Mouse (Mus musculus): Measurements from ENCODE around the gene Pdxk. TPM values are rescaled to one million over a fixed set of nuclear protein-coding genes. Genes with fewer than 3 reads are reported as not detected.

The Pdxk gene
- polyA plus RNA-seq, 1 experiment from 2014 or later: 24.0 TPM

DNA sequence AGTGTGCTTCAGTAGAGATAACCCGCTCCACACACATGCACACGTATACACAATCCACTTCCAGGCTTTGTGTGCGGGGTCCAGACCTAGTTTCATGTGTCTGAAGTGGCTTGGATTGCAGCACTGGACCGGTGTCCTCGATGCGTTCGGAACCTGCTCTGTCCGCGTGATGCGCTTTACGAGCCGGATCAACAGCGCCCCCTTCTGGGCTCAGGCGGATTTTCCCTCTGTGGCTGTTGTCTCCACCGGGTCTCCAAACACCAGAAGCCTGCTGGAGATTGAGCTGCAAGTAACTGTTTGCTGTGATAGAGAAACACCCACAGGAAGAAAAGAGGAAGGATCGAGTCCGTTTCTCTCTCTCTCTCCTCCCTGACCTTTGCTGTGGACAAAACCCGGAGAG, 72.7 kb downstream of the Pdxk start:
- no peaks in the 10 kb centered on the region for H3K27me3 ChIP-seq (ENCODE audit: insufficient read depth, low read length)
- peak; percentile 93 for TF ChIP-seq CTCF (IDR thresholded peaks at IDR 0.05; ENCODE audit: low read depth)
- H3K36me3 ChIP-seq (ENCODE audit: insufficient read depth, low read length): no peaks in the 10 kb centered on the region
- no peaks in the 10 kb centered on the region for H3K9me3 ChIP-seq (replicated peaks; ENCODE audit: low read length)
- H3K9ac ChIP-seq (ENCODE audit: low read depth, low read length): 0 out of 2 replicates have a peak overlapping the region, but pooled peaks have one; percentile 3
- DNase-seq (ENCODE audit: low spot score) (peak; percentile 79), ATAC-seq (replicated peaks; ENCODE audit: low FRiP score, low read depth) (peak; percentile 55)
- no peak overlapping the region; the same call in 1 of the 2 replicates for H3K4me2 ChIP-seq (ENCODE audit: low read length)
- H3K4me3 ChIP-seq (replicated peaks; ENCODE audit: low read depth, low read length): no peak overlapping the region
- 0 out of 2 replicates have a peak, but pooled peaks cover 4% of the 10 kb centered on the region for H3K4me1 ChIP-seq (replicated peaks; ENCODE audit: insufficient read depth, low read length)
- no peak overlapping the region for H3K27ac ChIP-seq
- WGBS: 3% methylated on average over 18 of the region's 18 CpGs

DNA sequence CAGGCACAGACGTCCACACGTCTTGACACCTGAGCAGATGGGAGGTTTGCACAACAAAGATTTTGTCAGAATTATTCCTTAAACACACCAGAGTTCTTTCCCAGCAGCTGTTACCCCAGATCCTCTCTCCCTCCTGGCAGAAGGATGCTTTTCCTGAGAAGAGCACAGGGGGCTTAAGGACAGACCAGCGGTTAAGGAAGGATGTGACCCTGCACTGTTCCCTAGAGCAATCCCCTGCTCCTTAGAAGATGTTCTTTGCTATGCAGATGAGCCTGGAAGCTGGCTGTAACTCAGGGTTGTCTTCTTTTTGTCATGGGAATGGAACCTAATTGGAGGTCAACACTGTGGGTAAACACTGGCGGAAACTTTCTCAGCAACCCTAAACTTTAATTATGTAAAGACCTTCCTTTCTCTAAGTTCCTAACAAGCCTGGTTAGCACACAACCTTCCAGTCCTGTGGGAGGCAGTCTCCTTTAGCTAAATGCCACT, 73.7 kb downstream of the Pdxk start:
- TF ChIP-seq CTCF (IDR thresholded peaks at IDR 0.05; ENCODE audit: low read depth): no peak
- no peak overlapping the region for H3K4me2 ChIP-seq (ENCODE audit: low read length)
- ATAC-seq (replicated peaks; ENCODE audit: low FRiP score, low read depth) (no peak), DNase-seq (ENCODE audit: low spot score) (no peak)
- 23% methylated on average over 4 of the region's 4 CpGs for WGBS
- no peak overlapping the region for H3K4me3 ChIP-seq (replicated peaks; ENCODE audit: low read depth, low read length)
- no peak overlapping the region for H3K9ac ChIP-seq (ENCODE audit: low read depth, low read length)
- no peak overlapping the region for H3K27ac ChIP-seq
- H3K27me3 ChIP-seq (ENCODE audit: insufficient read depth, low read length): no peaks in the 10 kb centered on the region
- H3K4me1 ChIP-seq (replicated peaks; ENCODE audit: insufficient read depth, low read length): 0 out of 2 replicates have a peak, but pooled peaks cover 4% of the 10 kb centered on the region
- no peaks in the 10 kb centered on the region for H3K9me3 ChIP-seq (replicated peaks; ENCODE audit: low read length)
- H3K36me3 ChIP-seq (ENCODE audit: insufficient read depth, low read length): no peaks in the 10 kb centered on the region

DNA sequence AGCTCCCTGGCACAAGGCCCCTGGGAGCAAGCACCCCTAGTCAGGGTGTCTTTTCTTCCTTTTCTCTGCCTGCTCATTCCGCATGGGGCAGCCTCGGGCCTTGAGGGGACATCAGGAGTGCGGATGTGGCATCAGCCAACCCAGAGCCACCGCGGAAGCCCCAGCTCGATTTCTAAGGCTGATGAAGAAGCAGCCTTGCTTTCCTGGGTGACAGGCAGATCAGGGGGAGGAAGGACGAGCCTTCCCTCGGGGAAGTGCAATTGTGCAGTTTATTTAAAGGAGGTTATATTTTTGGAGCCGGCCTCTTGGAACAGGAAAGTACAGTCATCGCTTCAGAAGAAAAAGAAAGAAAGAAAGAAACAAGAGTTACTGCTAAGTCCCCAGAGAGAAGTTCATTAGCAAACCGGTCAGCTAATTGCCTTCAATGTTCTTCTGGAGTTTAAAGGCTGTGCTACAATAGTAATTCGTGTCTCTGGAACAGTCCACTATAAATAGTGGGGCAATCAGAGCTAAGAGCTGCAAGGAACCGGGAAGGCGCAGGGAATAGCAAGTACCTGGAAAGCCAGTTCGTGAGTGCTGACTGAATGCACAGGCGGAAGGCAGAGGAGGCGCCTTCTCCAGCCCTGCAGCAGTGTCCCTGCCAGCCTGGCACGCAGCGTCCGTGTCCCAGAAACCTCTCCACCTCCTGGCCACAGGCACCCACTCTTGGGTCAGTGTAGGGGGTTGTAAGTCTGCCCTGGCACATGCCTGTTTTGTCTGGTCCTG, 76.4 kb downstream of the Pdxk start:
- H3K27ac ChIP-seq: no peak overlapping the region
- ATAC-seq (replicated peaks; ENCODE audit: low FRiP score, low read depth) (no peak), DNase-seq (ENCODE audit: low spot score) (no peak)
- 0 out of 2 replicates have a peak, but pooled peaks cover 4% of the 10 kb centered on the region for H3K4me1 ChIP-seq (replicated peaks; ENCODE audit: insufficient read depth, low read length)
- no peak for TF ChIP-seq CTCF (IDR thresholded peaks at IDR 0.05; ENCODE audit: low read depth)
- H3K9ac ChIP-seq (ENCODE audit: low read depth, low read length): no peak overlapping the region
- peak overlapping the region; percentile 28; the same call in 1 of the 2 replicates for H3K4me2 ChIP-seq (ENCODE audit: low read length)
- no peaks in the 10 kb centered on the region for H3K36me3 ChIP-seq (ENCODE audit: insufficient read depth, low read length)
- H3K27me3 ChIP-seq (ENCODE audit: insufficient read depth, low read length): no peaks in the 10 kb centered on the region
- no peaks in the 10 kb centered on the region for H3K9me3 ChIP-seq (replicated peaks; ENCODE audit: low read length)
- 38% methylated on average over 20 of the region's 20 CpGs for WGBS
- H3K4me3 ChIP-seq (replicated peaks; ENCODE audit: low read depth, low read length): no peak overlapping the region

Small RNA genes lying within 50 kb of the gene (microRNA-seq; reads per million reads assigned to microRNA genes)
- gene Mir6410: not detected
- gene Mir6907: 0.60 reads per million
- 0.60 reads per million for gene Mir6908

Other genes starting within 250 kb of the Pdxk start
- gene Trappc10, start 220.3 kb downstream of the Pdxk start, polyA plus RNA-seq (2015; fragmentation: Nextera tagmentation; extraction: Ambion mirVana): 17.9 and 21.9 TPM in 2 replicates
- 140 and 144 TPM in 2 replicates for gene Agpat3, start 112.5 kb downstream of the Pdxk start, polyA plus RNA-seq (2015; fragmentation: Nextera tagmentation; extraction: Ambion mirVana)
- 232 and 262 TPM in 2 replicates for gene Rrp1, start 51.9 kb downstream of the Pdxk start, polyA plus RNA-seq (2015; fragmentation: Nextera tagmentation; extraction: Ambion mirVana)
- 402 and 433 TPM in 2 replicates for gene Cstb, start 39.3 kb downstream of the Pdxk start, polyA plus RNA-seq (2015; fragmentation: Nextera tagmentation; extraction: Ambion mirVana)
- not detected in 2 replicates for gene Olfr1358, start 52.5 kb upstream of the Pdxk start, polyA plus RNA-seq (2015; fragmentation: Nextera tagmentation; extraction: Ambion mirVana)
- gene Ilvbl, start 109.4 kb upstream of the Pdxk start, polyA plus RNA-seq (2015; fragmentation: Nextera tagmentation; extraction: Ambion mirVana): 57.4 and 60.9 TPM in 2 replicates
- 12.8 and 13.8 TPM in 2 replicates for gene Syde1, start 127.0 kb upstream of the Pdxk start, polyA plus RNA-seq (2015; fragmentation: Nextera tagmentation; extraction: Ambion mirVana)
- gene Olfr1357, start 153.1 kb upstream of the Pdxk start, polyA plus RNA-seq (2015; fragmentation: Nextera tagmentation; extraction: Ambion mirVana): not detected in 2 replicates

All from kidney, postnatal 0 days (tissue).